Mouse (Mus musculus) inflammation-experienced regulatory T-cells, adult 6 months (primary cell): ENCODE results near the gene Mrps7. TPM values are rescaled to one million over a fixed set of nuclear protein-coding genes. Genes with fewer than 3 reads are reported as not detected.

ENCODE experiments used
- ATAC-seq: one replicate; pipeline ENCODE4 v1.8.0; 2017
- polyA plus RNA-seq, 3 experiments: library from polyadenylated mRNA; unstranded; fragments of 100-300 nt; shearing (Covaris generic); gene quantifications; one replicate each; pipeline ENCODE4 v1.2.1; 2017

Gene Mrps7
- polyA plus RNA-seq, 3 experiments from 2014 or later = 22.9 to 31.7 (median 27.9) TPM

- ATAC-seq = no peak
Measured at GRCm38 (mm10) chr11:115609576-115609975, 5.9 kb downstream of the Mrps7 start.

- no peak for ATAC-seq
Measured at GRCm38 (mm10) chr11:115611173-115611572, 7.4 kb downstream of the Mrps7 start.

- no peak for ATAC-seq
Measured at GRCm38 (mm10) chr11:115612059-115612409, 8.3 kb downstream of the Mrps7 start.

GRCm38 (mm10) chr11:115612410-115613137, 8.8 kb downstream of the Mrps7 start, which contains the start of gene Mif4gd:
Mif4gd (minus strand) TSS chr11:115612969.
- peak; percentile 79 for ATAC-seq

GRCm38 (mm10) chr11:115613138-115613945, 9.6 kb downstream of the Mrps7 start:
- peak; percentile 62 for ATAC-seq

- no peak for ATAC-seq
Measured at GRCm38 (mm10) chr11:115614346-115615107, 10.8 kb downstream of the Mrps7 start.

- no peak for ATAC-seq
Measured at GRCm38 (mm10) chr11:115615108-115615825, 11.5 kb downstream of the Mrps7 start.

GRCm38 (mm10) chr11:115615875-115616274, 12.2 kb downstream of the Mrps7 start:
- no peak for ATAC-seq

- ATAC-seq = no peak
Measured at GRCm38 (mm10) chr11:115616371-115616770, 12.6 kb downstream of the Mrps7 start.

GRCm38 (mm10) chr11:115616893-115617292, 13.2 kb downstream of the Mrps7 start:
- no peak for ATAC-seq

GRCm38 (mm10) chr11:115618001-115618400, 14.3 kb downstream of the Mrps7 start:
- ATAC-seq = no peak

- no peak for ATAC-seq
Measured at GRCm38 (mm10) chr11:115618732-115619516, 15.2 kb downstream of the Mrps7 start.

GRCm38 (mm10) chr11:115619949-115620348, 16.2 kb downstream of the Mrps7 start:
- ATAC-seq = no peak

- ATAC-seq = no peak
Measured at GRCm38 (mm10) chr11:115623487-115624070, 19.9 kb downstream of the Mrps7 start.

GRCm38 (mm10) chr11:115625877-115626276, 22.2 kb downstream of the Mrps7 start:
- ATAC-seq = no peak

GRCm38 (mm10) chr11:115626824-115627616, 23.3 kb downstream of the Mrps7 start:
- no peak for ATAC-seq

- ATAC-seq = peak; percentile 91
Measured at GRCm38 (mm10) chr11:115627705-115628464, 24.2 kb downstream of the Mrps7 start, which contains the start of gene Slc25a19. Slc25a19 (minus strand) TSS chr11:115628295.

GRCm38 (mm10) chr11:115628465-115629101, 24.9 kb downstream of the Mrps7 start:
- ATAC-seq = no peak
